Mouse (Mus musculus): Measurements from ENCODE around the gene Lrr1.
"Not testable (repeated sequence)": the region's sequence is repeated elsewhere in the genome, so short reads cannot be mapped to it uniquely, and the experiment has no call there.

Lrr1 gene

DNA sequence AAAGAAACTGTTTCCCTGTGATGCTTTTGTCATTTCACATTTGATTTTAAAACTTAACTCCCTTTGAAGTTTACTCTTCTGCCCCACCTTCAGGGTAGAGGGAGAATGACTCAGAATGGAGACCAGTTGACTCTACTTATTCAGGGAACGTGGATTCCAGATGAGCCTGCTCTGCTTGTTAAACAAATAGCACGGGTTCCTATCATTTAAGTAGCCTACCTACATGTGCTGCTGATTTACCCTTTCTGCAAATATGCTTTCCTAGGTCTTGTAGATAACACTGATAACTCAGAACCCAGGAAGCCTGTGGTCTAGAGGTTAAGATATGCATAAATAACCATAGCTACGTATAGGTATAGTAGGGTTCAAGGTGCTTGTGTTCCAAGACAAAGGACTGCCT lies 3.7 kb upstream of the Lrr1 start:
- DNase-seq = no peak

GRCm38 (mm10) chr12:69166861-69167581 lies 1.6 kb upstream of the Lrr1 start:
- not testable (repeated sequence) for DNase-seq

- DNase-seq = no peak
These were observed 756 bp upstream of the Lrr1 start for GRCm38 (mm10) chr12:69167656-69168460.

DNA sequence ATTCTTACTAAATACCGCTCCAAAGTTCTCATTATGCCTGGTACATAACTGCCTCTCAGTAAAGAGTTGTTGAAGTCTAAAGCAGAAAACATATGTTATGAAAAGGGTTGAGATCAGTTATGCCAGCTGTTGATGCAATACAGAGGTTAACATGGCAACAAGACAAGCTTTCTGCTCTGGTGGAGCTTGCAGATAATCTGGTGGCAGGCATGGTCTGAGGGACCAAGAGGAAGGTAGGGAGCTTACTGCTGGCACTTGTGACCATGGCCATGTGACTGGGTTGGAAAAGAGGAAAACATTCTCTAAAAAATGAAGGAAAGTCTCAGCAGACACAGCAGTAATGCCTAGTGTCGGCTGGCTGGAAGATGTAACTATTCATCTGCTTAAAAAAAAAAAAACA lies 2.7 kb downstream of the Lrr1 start:
- no peak for DNase-seq

DNA sequence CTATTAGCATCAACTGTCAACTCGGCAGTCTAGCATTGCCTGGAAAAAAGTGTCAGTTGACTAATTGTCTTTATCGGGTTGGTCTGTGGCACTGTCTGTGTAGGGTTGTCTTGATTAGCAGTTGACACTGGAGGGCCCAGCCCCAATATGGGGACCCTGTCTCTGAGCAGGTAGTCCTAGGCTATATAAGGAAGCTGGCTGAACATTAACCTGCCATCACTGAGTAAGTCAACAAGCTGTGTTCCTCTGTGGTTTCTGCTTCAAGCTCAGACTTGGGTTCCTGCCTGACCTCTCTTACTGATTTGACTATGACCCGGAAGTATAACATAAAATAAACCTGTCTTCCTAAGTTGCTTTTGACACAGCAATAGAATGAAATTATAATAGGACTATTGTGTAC lies 7.4 kb downstream of the Lrr1 start:
- DNase-seq = no peak

DNA sequence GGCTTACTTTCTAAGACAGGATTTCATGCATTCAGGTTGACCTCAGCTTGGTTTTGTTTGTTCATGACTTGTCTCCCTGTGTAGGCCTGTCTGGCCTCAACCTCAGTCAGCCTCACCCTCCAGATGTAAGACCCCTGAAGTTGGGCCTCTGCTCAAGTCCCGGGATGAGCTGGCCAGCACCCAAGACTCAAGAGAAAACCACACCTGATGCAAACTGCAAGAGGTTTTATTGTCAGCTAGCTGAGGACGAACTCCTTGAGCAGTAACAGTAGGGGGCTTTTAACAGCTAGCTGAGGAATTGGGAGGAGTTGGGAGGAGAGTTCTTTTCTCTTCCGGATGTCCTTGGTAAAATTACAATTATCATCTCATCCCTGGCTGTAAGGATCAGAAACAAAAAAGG lies 8.9 kb downstream of the Lrr1 start:
- no peak for DNase-seq

DNA sequence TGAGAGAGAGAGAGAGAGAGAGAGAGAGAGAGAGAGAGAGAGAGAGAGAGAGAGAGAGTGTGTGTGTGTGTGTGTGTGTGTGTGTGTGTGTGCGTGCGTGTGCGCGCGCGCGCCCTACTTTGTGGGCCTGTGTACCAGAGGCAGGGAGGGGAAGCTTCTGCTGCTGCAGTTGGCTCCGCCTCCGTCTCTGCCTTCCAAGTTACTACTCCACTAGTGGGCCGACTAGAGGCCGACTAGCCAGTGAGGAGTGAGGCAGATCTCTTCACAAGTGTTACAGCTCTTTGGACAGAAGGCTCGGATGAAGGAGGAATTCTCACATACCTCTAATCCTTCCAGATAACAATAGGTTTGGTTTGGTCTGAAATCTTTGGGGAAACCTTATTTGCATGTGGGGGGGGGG lies 10.8 kb downstream of the Lrr1 start:
- peak in 1 of 2 experiments; percentile 31 for DNase-seq

- DNase-seq = no peak
These were observed 13.2 kb downstream of the Lrr1 start for GRCm38 (mm10) chr12:69181800-69182199.

- peak; percentile 100 for DNase-seq
These were observed 15.1 kb downstream of the Lrr1 start, which contains the start of the genes Rpl36al and Mgat2 for GRCm38 (mm10) chr12:69183583-69184308. Gene Rpl36al, minus strand, starts transcription at chr12:69184083. Gene Mgat2, plus strand, starts transcription at chr12:69184157.

DNA sequence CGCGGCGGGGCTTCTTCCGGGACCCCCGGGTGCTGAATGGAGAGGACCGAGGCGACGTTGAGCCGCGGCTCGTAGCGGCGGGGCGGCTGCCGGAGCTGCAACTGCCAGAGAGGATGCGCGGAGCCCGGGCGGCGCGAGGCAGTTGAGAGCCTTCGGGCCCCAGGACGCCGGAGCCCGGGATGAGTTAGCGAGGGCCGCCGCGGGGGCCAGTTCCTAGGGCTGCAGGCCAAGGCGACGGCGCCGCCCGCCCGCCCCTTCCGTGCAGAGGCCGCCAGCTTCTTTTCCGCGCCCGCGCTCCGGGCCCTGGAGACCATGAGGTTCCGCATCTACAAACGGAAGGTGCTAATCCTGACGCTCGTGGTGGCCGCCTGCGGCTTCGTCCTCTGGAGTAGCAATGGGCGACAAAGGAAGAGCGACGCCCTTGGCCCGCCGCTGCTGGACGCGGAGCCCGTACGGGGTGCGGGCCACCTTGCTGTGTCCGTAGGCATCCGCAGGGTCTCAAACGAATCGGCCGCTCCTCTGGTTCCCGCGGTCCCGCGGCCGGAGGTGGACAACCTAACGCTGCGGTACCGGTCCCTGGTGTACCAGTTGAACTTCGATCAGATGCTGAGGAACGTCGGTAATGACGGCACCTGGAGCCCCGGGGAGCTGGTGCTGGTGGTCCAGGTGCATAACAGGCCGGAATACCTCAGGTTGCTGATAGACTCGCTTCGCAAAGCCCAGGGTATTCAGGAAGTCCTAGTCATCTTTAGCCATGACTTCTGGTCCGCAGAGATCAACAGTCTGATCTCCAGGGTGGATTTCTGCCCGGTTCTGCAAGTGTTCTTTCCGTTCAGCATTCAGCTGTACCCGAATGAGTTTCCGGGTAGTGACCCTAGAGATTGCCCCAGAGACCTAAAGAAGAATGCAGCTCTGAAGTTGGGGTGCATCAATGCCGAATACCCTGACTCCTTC lies 16.0 kb downstream of the Lrr1 start:
- DNase-seq = peak; percentile 68 to 80

- no peak for DNase-seq
These were observed 16.8 kb downstream of the Lrr1 start for GRCm38 (mm10) chr12:69185371-69185770.

- DNase-seq = peak in 1 of 2 experiments; percentile 10
These were observed 18.3 kb downstream of the Lrr1 start for GRCm38 (mm10) chr12:69186811-69187471.

DNA sequence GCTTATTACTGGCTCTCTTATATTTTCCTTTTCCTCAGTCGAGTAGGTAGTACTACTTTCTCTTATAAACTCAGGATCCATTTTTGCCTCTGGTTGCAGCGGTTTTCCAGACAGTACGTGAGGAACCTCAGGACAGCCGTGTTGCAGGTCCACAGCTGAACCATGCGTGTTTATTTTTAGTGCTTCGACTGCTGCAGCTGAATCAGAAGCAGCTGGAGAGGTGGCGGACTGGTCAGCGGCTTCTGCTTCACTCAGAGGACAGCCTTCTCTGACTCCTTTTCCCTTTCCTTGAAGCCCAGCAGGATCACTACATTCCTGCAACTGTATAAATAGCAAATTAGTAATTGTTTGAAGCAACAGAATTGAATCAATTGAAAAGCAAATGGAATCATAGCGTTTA lies 21.5 kb downstream of the Lrr1 start:
- no peak for DNase-seq

DNA sequence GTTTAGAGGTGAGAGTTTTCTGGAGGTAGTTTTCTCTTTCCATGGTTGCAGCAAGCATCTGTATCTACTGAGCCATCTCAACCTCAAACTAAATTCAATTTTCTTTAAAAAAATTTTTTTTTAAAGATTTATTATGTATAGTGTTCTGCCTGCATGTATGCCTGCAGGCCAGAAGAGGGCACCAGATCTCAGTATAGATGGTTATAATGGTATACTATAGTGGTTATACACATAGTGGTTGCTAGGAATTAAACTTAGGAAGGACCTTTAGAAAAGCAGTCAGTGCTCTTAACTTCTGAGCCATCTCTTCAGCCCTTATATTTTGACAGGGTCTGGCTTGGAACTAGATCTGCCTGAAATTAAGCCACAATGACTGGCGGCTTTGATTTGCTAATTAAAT lies 21.9 kb downstream of the Lrr1 start:
- DNase-seq = no peak

GRCm38 (mm10) chr12:69191396-69191795 lies 22.8 kb downstream of the Lrr1 start:
- no peak for DNase-seq

DNA sequence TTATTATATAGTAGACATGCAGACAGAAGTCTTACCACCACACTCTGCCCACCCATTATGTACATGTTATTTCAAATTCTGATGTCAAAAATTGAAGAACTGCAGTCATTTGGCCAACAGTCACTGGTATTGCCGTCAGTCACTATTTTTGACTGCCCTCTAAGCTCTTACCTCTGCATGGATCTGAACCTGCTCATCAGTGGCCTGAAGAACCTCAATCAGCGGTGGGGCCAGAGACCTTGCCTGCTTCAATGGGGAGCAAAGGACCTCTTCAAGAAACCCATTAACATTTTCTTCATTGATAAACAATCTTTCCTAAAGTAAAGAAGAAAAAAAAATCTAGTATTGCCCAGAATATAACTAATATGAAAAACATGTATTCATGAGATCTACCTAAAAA lies 24.0 kb downstream of the Lrr1 start:
- no peak for DNase-seq

- DNase-seq = peak; percentile 79 to 86
These were observed 28.1 kb downstream of the Lrr1 start, which contains the start of gene Gm49383 for GRCm38 (mm10) chr12:69196444-69197377. Gene Gm49383, minus strand, starts transcription at chr12:69197104.

DNA sequence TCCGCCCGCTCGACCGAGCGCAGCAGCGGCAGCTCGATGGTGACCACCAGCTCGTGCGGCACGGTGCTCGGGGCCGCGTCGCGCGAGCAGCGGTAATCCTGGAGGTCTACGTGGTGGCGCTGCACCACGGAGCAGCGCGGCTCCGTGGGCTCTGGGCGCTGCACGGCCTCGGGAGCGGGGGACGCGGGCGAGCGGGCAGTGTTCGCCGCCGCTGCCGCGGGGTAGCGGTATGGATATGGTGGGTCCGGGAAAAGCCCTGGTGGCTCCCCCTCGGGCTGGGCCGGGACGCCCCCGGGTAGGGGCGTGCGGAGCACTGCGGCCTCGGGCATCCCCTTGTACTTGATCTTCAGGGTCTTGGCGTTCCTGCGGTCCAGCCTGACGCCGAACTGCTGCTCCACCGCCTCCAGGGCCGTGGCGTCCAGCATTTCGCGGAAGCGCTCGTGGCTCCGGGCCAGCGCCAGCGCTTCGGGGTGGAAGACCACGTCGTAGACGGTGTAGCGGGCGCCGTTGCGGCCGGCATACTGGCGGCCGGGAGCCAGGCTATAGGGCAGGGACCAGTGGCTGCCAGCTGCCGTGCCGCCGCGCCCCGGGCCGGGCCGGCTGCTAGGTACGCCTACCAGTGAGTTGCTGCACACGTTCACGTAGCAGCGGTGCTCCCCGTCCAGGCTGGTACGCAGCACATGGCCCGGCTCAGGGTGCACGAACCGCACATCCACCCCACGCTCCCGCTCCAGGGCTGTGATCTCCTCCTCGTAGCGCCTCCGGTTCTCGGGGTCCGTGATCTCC lies 29.0 kb downstream of the Lrr1 start:
- DNase-seq = peak; percentile 71 to 81

DNA sequence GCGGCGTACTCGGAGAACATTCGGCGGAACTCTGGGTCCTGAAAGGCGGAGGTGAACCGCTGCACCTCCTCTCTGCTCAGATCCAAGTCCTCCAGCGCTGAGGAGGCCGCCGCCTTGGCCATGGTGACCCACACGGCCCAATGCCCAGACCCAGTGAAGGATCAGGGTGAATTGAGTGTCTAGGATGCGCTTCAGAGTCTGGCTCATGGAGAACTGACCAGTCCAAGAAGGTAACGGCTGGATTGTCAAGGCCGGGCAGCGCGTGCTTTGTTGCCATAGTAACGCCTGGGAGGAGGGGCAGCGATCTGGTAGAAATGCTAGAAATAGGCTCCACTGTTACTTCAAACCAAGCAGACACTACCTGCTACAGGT lies 29.5 kb downstream of the Lrr1 start, which contains the start of gene Dnaaf2:
Gene Dnaaf2, minus strand, starts transcription at position 266 of the 372 bp plus-strand sequence.
- DNase-seq = peak; percentile 88 to 92
